Mouse (Mus musculus) ES-Bruce4 (cell line): Measurements from ENCODE around the gene Dcakd.

ENCODE experiments used
- EP300 ChIP-seq: IDR thresholded peaks from 2 replicates; pipeline ENCODE4 v1.6.1; 2011; ENCODE audit warnings: low read depth, low read length; ENCODE audit not compliant: insufficient read depth
- POLR2A ChIP-seq: IDR thresholded peaks from one replicate; pipeline ENCODE4 v1.8.1; 2011; ENCODE audit warnings: low read length; ENCODE audit not compliant: insufficient read depth

DNA sequence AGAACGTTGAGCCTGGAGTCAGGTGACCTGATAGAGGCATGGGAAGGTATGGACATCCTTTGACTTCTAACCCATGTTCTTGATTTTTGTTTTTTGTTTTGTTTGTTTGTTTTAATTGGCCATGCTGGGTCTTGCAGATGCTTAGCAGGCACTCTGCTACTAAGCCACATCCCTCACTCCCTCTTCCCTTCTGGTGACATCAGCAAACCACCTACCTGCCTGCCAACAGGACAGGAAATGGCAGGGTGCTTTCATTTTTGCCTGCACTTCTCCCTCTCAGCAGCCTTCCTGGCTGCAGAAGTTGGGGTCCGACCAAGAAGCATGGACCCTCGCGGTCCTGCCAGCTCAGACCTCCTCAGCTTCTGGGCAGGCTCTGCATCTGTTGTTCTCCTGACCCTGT lies 67.1 kb downstream of the Dcakd start:
- TF ChIP-seq EP300 (no peak), POLR2A (no peak)
